Mouse (Mus musculus) macrophage (primary cell): ENCODE measurements around the gene Rpl36. TPM values are rescaled to one million over a fixed set of nuclear protein-coding genes. Genes with fewer than 3 reads are reported as not detected.

Source experiments
- H3K27ac ChIP-seq: fragments of 350-480 bp; formaldehyde crosslinking; 2 replicates; pipeline ENCODE4 v1.9.0; 2021
- H3K36me3 ChIP-seq: fragments of 350-480 bp; formaldehyde crosslinking; 2 replicates; pipeline ENCODE4 v1.9.0; 2021; ENCODE audit errors: inconsistent target
- H3K4me3 ChIP-seq: fragments of 350-480 bp; formaldehyde crosslinking; 2 replicates; pipeline ENCODE4 v1.9.0; 2021; ENCODE audit errors: inconsistent target
- H3K79me2 ChIP-seq: fragments of 350-480 bp; formaldehyde crosslinking; 2 replicates; pipeline ENCODE4 v1.9.0; 2021; ENCODE audit errors: inconsistent target
- WGBS: methylation state at CpG from one replicate; pipeline ENCODE4 v1.1.7; 2026; ENCODE audit warnings: inconsistent platforms; ENCODE audit not compliant: missing documents; 5-methylcytosine and 5-hydroxymethylcytosine counted together
- polyA plus RNA-seq: library from polyadenylated mRNA; stranded (reverse); fragments of 250-400 nt; gene quantifications from 3 replicates; pipeline ENCODE4 v1.2.4, GENCODE M21; 2018; ENCODE audit warnings: inconsistent platforms

Rpl36 gene
- polyA plus RNA-seq, 1 experiment from 2014 or later: 397 TPM

GRCm38 (mm10) chr17:56654771-56655170 lies 41.6 kb downstream of the Rpl36 start:
- WGBS: 80% methylated on average over 2 of the region's 2 CpGs
- Histone ChIP-seq H3K79me2 (no peaks in the 10 kb centered on the region), H3K27ac (no peak overlapping the region), H3K4me3 (no peak overlapping the region), H3K36me3 (no peaks in the 10 kb centered on the region)

GRCm38 (mm10) chr17:56655311-56655710 lies 42.1 kb downstream of the Rpl36 start:
- no peak overlapping the region for H3K4me3 ChIP-seq
- H3K27ac ChIP-seq: no peak overlapping the region
- 94% methylated on average over 3 of the region's 3 CpGs for WGBS
- H3K36me3 ChIP-seq: no peaks in the 10 kb centered on the region
- H3K79me2 ChIP-seq: no peaks in the 10 kb centered on the region

GRCm38 (mm10) chr17:56656171-56656570 lies 43.0 kb downstream of the Rpl36 start:
- no peak overlapping the region for H3K4me3 ChIP-seq
- WGBS: 87% methylated on average over 6 of the region's 6 CpGs
- no peaks in the 10 kb centered on the region for H3K36me3 ChIP-seq
- H3K27ac ChIP-seq: no peak overlapping the region
- H3K79me2 ChIP-seq: no peaks in the 10 kb centered on the region

- Histone ChIP-seq H3K4me3 (no peak overlapping the region), H3K79me2 (no peaks in the 10 kb centered on the region), H3K27ac (no peak overlapping the region), H3K36me3 (no peaks in the 10 kb centered on the region)
- WGBS: 67% methylated on average over 3 of the region's 3 CpGs
Measured at GRCm38 (mm10) chr17:56663659-56664058, 50.4 kb downstream of the Rpl36 start.

Other genes with a start within 250 kb of the Rpl36 start
- 13.0 to 25.1 TPM (median 19.4 TPM) in 3 replicates for gene Ptprs, start 136.9 kb upstream of the Rpl36 start, polyA plus RNA-seq
- not detected in 3 replicates for gene Znrf4, start 101.0 kb upstream of the Rpl36 start, polyA plus RNA-seq
- 0.11 to 0.21 TPM in 2 of 3 replicates, not detected in the other for gene Gm20219, start 59.0 kb upstream of the Rpl36 start, polyA plus RNA-seq
- 63.5 to 115 TPM (median 92.8 TPM) in 3 replicates for gene Safb2, start 28.8 kb upstream of the Rpl36 start, polyA plus RNA-seq
- 51.7 to 66.4 TPM (median 57.5 TPM) in 3 replicates for gene Safb, start 28.6 kb upstream of the Rpl36 start, polyA plus RNA-seq
- 47.7 to 86.1 TPM (median 67.9 TPM) in 3 replicates for gene 2410015M20Rik, start 3.6 kb upstream of the Rpl36 start, polyA plus RNA-seq
- 25.9 to 34.1 TPM (median 32.5 TPM) in 3 replicates for gene Lonp1, start 13.5 kb downstream of the Rpl36 start, polyA plus RNA-seq
- not detected in 3 replicates for gene Catsperd, start 14.7 kb downstream of the Rpl36 start, polyA plus RNA-seq
- gene Ranbp3, start 59.9 kb downstream of the Rpl36 start, polyA plus RNA-seq: 29.0 to 44.8 TPM (median 40.5 TPM) in 3 replicates
- 42.6 to 135 TPM (median 106 TPM) in 3 replicates for gene Ndufa11, start 104.4 kb downstream of the Rpl36 start, polyA plus RNA-seq
- 4.5 to 9.8 TPM (median 5.3 TPM) in 3 replicates for gene Vmac, start 104.6 kb downstream of the Rpl36 start, polyA plus RNA-seq
- not detected in 3 replicates for gene Nrtn, start 144.1 kb downstream of the Rpl36 start, polyA plus RNA-seq
- 9.0 to 14.0 TPM (median 11.4 TPM) in 3 replicates for gene Dus3l, start 151.3 kb downstream of the Rpl36 start, polyA plus RNA-seq
- not detected in 3 replicates for gene Prr22, start 156.8 kb downstream of the Rpl36 start, polyA plus RNA-seq
- 0.11 TPM in 2 of 3 replicates, not detected in the other for gene Rfx2, start 217.6 kb downstream of the Rpl36 start, polyA plus RNA-seq